Mouse (Mus musculus) cortical plate, adult 2 months (tissue): ENCODE measurements around the gene Erc2.
A peak's percentile ranks its signal among the peaks of the same experiment; 100 is the strongest.

Experiments
- CTCF ChIP-seq: fragments of 200-500 bp; IDR thresholded peaks from 2 replicates; pipeline ENCODE4 v1.5.1; 2011; ENCODE audit warnings: mild to moderate bottlenecking, control low read depth, low read length; ENCODE audit not compliant: insufficient read depth; ENCODE audit errors: extremely low read depth
- POLR2A ChIP-seq: fragments of 200-500 bp; IDR thresholded peaks from 2 replicates; pipeline ENCODE4 v1.6.1; 2011; ENCODE audit warnings: mild to moderate bottlenecking, low read length, control low read depth; ENCODE audit not compliant: insufficient read depth; ENCODE audit errors: extremely low read depth

GRCm38 (mm10) chr14:27596265-27596664 lies 26.0 kb upstream of the Erc2 start:
- TF ChIP-seq POLR2A (no peak), CTCF (peak; percentile 46)
